Mouse (Mus musculus) lung, embryonic 15.5 days (tissue): ENCODE measurements around the gene Gm21834. TPM values are rescaled to one million over a fixed set of nuclear protein-coding genes. Genes with fewer than 3 reads are reported as not detected.

Experiments
- ATAC-seq: fragments of 200-750 bp; cut with Nextera tagmentation; 2 replicates; pipeline ENCODE4 v1.8.0; 2017; ENCODE audit warnings: moderate number of reproducible peaks, borderline replicate concordance; ENCODE audit not compliant: low FRiP score, low TSS enrichment; ENCODE audit errors: extremely low read depth
- H3K27ac ChIP-seq: fragments of 300-500 bp; sonication (generic); 2 replicates; pipeline ENCODE4 v1.5.1; 2015; ENCODE audit warnings: moderate library complexity, mild to moderate bottlenecking, inconsistent platforms
- H3K27me3 ChIP-seq: fragments of 300-500 bp; sonication (generic); 2 replicates; pipeline ENCODE4 v1.6.1; 2015; ENCODE audit warnings: inconsistent platforms
- H3K36me3 ChIP-seq: fragments of 300-500 bp; sonication (generic); 2 replicates; pipeline ENCODE4 v1.6.1; 2015; ENCODE audit warnings: inconsistent platforms
- H3K4me1 ChIP-seq: fragments of 300-500 bp; sonication (generic); 2 replicates; pipeline ENCODE4 v1.6.1; 2015; ENCODE audit warnings: inconsistent platforms
- H3K4me2 ChIP-seq: fragments of 300-500 bp; sonication (generic); 2 replicates; pipeline ENCODE4 v1.6.1; 2015; ENCODE audit warnings: inconsistent platforms, mild to moderate bottlenecking, moderate library complexity
- H3K4me3 ChIP-seq: fragments of 300-500 bp; sonication (generic); 2 replicates; pipeline ENCODE4 v1.5.1; 2015; ENCODE audit warnings: mild to moderate bottlenecking, inconsistent platforms
- H3K9ac ChIP-seq: fragments of 300-500 bp; sonication (generic); 2 replicates; pipeline ENCODE4 v1.6.1; 2015; ENCODE audit warnings: inconsistent platforms
- H3K9me3 ChIP-seq: fragments of 300-500 bp; sonication (generic); 2 replicates; pipeline ENCODE4 v1.6.1; 2016; ENCODE audit warnings: inconsistent platforms
- WGBS: fragments of 180-500 bp; shearing (Covaris S2); methylation state at CpG from one replicate; pipeline ENCODE4 v1.1.7; 2015; 5-methylcytosine and 5-hydroxymethylcytosine counted together
- polyA plus RNA-seq: library from polyadenylated mRNA; unstranded; fragments of >200 nt; fragmentation: Nextera tagmentation; extraction: Ambion mirVana; gene quantifications from 2 replicates; pipeline ENCODE4 v1.2.1, GENCODE M21; 2015

Gene Gm21834
- polyA plus RNA-seq = not detected in 2 replicates

GRCm38 (mm10) chr17:57742119-57742518, at the start of gene Gm21834:
TSS of gene Gm21834 (minus strand) at chr17:57742219.
- H3K9me3 ChIP-seq = no peaks in the 10 kb centered on the region
- no peaks in the 10 kb centered on the region for H3K27me3 ChIP-seq
- H3K4me3 ChIP-seq = no peak within 1 kb of the TSS
- 63% methylated on average over 5 of the region's 5 CpGs for WGBS
- no peaks in the 10 kb centered on the region for H3K36me3 ChIP-seq
- ATAC-seq = no peak
- H3K9ac ChIP-seq = no peak within 1 kb of the TSS
- no peak within 1 kb of the TSS for H3K27ac ChIP-seq
- H3K4me2 ChIP-seq = no peak within 1 kb of the TSS
- no peaks in the 10 kb centered on the region for H3K4me1 ChIP-seq

GRCm38 (mm10) chr17:57788161-57788799, 46.3 kb upstream of the Gm21834 start:
- no peak overlapping the region for H3K4me3 ChIP-seq
- no peaks in the 10 kb centered on the region for H3K27me3 ChIP-seq
- no peak overlapping the region for H3K9ac ChIP-seq
- no peak overlapping the region for H3K4me2 ChIP-seq
- H3K9me3 ChIP-seq = no peaks in the 10 kb centered on the region
- no peak overlapping the region for H3K27ac ChIP-seq
- 81% methylated on average over 1 of the region's 1 CpGs for WGBS
- no peak for ATAC-seq
- H3K4me1 ChIP-seq = no peaks in the 10 kb centered on the region
- no peaks in the 10 kb centered on the region for H3K36me3 ChIP-seq

GRCm38 (mm10) chr17:57770904-57771303, 28.9 kb upstream of the Gm21834 start:
- Histone ChIP-seq H3K4me2 (no peak overlapping the region), H3K27me3 (no peaks in the 10 kb centered on the region), H3K36me3 (no peaks in the 10 kb centered on the region), H3K4me1 (no peaks in the 10 kb centered on the region), H3K4me3 (no peak overlapping the region), H3K9ac (no peak overlapping the region), H3K27ac (no peak overlapping the region), H3K9me3 (no peaks in the 10 kb centered on the region)
- no peak for ATAC-seq
- WGBS = 13% methylated on average over 4 of the region's 4 CpGs

- no peak within 1 kb of the TSS for H3K4me2 ChIP-seq
- no peaks in the 10 kb centered on the region for H3K4me1 ChIP-seq
- H3K9ac ChIP-seq = no peak within 1 kb of the TSS
- H3K27ac ChIP-seq = no peak within 1 kb of the TSS
- no peaks in the 10 kb centered on the region for H3K36me3 ChIP-seq
- no peak for ATAC-seq
- no peaks in the 10 kb centered on the region for H3K27me3 ChIP-seq
- no peaks in the 10 kb centered on the region for H3K9me3 ChIP-seq
- no peak within 1 kb of the TSS for H3K4me3 ChIP-seq
- 18% methylated on average over 26 of the region's 26 CpGs for WGBS
These were observed 26.9 kb upstream of the Gm21834 start, which contains the start of gene Cntnap5c for GRCm38 (mm10) chr17:57768622-57769610. TSS of gene Cntnap5c (plus strand) at chr17:57769570.

- Histone ChIP-seq H3K4me2 (no peak overlapping the region), H3K4me3 (no peak overlapping the region), H3K27ac (no peak overlapping the region), H3K36me3 (no peaks in the 10 kb centered on the region), H3K27me3 (no peaks in the 10 kb centered on the region), H3K4me1 (no peaks in the 10 kb centered on the region), H3K9ac (no peak overlapping the region), H3K9me3 (no peaks in the 10 kb centered on the region)
- no peak for ATAC-seq
These were observed 25.3 kb upstream of the Gm21834 start for GRCm38 (mm10) chr17:57767306-57767705.

- no peak overlapping the region for H3K9ac ChIP-seq
- no peak for ATAC-seq
- H3K9me3 ChIP-seq = no peaks in the 10 kb centered on the region
- H3K4me2 ChIP-seq = no peak overlapping the region
- no peak overlapping the region for H3K4me3 ChIP-seq
- no peak overlapping the region for H3K27ac ChIP-seq
- H3K36me3 ChIP-seq = no peaks in the 10 kb centered on the region
- no peaks in the 10 kb centered on the region for H3K4me1 ChIP-seq
- H3K27me3 ChIP-seq = no peaks in the 10 kb centered on the region
- 45% methylated on average over 1 of the region's 1 CpGs for WGBS
These were observed 16.0 kb upstream of the Gm21834 start for GRCm38 (mm10) chr17:57758033-57758432.

GRCm38 (mm10) chr17:57694791-57695190, 47.2 kb downstream of the Gm21834 start:
- Histone ChIP-seq H3K27ac (no peak overlapping the region), H3K9me3 (no peaks in the 10 kb centered on the region)
- ATAC-seq = no peak

More at GRCm38 (mm10) chr17:57694791-57695190, 47.2 kb downstream of the Gm21834 start:
- no peaks in the 10 kb centered on the region for H3K36me3 ChIP-seq
- no peak overlapping the region for H3K9ac ChIP-seq
- H3K27me3 ChIP-seq = no peaks in the 10 kb centered on the region
- no peaks in the 10 kb centered on the region for H3K4me1 ChIP-seq
- no peak overlapping the region for H3K4me3 ChIP-seq
- 33% methylated on average over 3 of the region's 3 CpGs for WGBS
- H3K4me2 ChIP-seq = no peak overlapping the region

Other genes starting within 250 kb of the Gm21834 start
- gene Vmn2r120, start 196.7 kb downstream of the Gm21834 start, polyA plus RNA-seq = not detected in 2 replicates
- gene Cntnap5c, start 27.4 kb upstream of the Gm21834 start, polyA plus RNA-seq = not detected in 2 replicates